Mouse (Mus musculus): ENCODE data around the gene Syce1l.

The Syce1l gene

GRCm38 (mm10) chr8:113674611-113675010 is 31.6 kb downstream of the Syce1l start:
- no peak for DNase-seq

DNA sequence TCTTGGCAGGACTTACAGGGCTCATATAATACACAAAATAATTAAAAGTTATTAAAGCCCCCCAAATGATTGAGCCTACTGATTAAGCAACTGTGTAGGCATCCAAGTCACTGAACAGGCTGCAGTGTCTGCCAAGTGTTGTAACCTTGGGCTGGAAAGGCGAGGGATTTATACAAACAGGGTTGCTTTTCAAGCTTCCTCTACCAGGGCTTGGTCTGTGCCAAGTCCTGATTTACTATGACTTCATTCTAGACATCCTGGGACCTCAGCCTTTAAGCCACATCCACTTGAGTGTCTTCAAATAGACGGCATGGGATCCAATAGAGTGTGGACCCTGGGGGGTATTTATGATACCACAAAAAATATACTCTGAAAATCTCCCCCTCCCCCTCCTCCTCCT is 32.3 kb downstream of the Syce1l start:
- no peak for DNase-seq

- DNase-seq: no peak
Observed at GRCm38 (mm10) chr8:113676811-113677210, 33.8 kb downstream of the Syce1l start.

- DNase-seq: no peak
Observed at GRCm38 (mm10) chr8:113679361-113679760, 36.3 kb downstream of the Syce1l start.

- DNase-seq: no peak
Observed at GRCm38 (mm10) chr8:113687889-113688542, 45.0 kb downstream of the Syce1l start.

GRCm38 (mm10) chr8:113688543-113688915 is 45.5 kb downstream of the Syce1l start:
- no peak for DNase-seq

GRCm38 (mm10) chr8:113691622-113692343 is 48.8 kb downstream of the Syce1l start:
- no peak for DNase-seq

DNA sequence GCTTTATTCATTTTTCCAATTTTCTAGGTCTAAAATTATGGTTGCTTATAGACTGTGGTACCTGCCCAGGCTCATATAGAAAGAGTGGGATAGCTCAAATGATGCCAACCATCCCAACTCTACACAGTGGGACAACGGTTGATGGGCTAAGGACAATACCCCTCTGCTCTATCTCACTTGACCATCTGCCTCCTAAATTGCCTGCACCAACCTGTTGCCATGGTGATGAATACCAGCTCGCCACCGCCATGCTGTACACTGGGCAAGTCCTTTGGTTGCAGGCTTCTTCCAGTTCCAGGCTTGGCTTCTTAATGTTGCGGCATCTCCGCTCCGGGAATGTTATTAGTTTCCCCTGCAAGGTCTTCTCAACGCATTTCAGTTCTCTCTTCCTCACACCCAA is 62.0 kb downstream of the Syce1l start:
- DNase-seq: no peak

All from right cerebral cortex, postnatal 4 days (tissue).